Mouse (Mus musculus) heart, postnatal 0 days (tissue): ENCODE measurements around the gene Ntn1.

ENCODE experiments used
- CTCF ChIP-seq: IDR thresholded peaks from 2 replicates; pipeline ENCODE4 v1.5.1; 2016; ENCODE audit warnings: antibody characterized with exemption, control low read depth, low read depth
- EP300 ChIP-seq: IDR thresholded peaks from 2 replicates; pipeline ENCODE4 v1.6.1; 2016; ENCODE audit warnings: antibody characterized with exemption, low read depth

GRCm38 (mm10) chr11:68286142-68286808 lies 114.3 kb downstream of the Ntn1 start:
- TF ChIP-seq CTCF (no peak), EP300 (no peak)
